Mouse (Mus musculus) bone marrow, adult 2 months (tissue): ENCODE results near the gene Ccdc153. TPM values are rescaled to one million over a fixed set of nuclear protein-coding genes. Genes with fewer than 3 reads are reported as not detected.

ENCODE experiments used
- H3K27ac ChIP-seq: fragments of 200-500 bp; 2 replicates; pipeline ENCODE4 v1.5.1; 2012; ENCODE audit warnings: low read depth, mild to moderate bottlenecking, control low read depth, inconsistent platforms, low read length; ENCODE audit not compliant: control insufficient read depth, poor library complexity, insufficient read depth
- H3K4me1 ChIP-seq: fragments of 200-500 bp; 2 replicates; pipeline ENCODE4 v1.6.1; 2011; ENCODE audit warnings: low read length; ENCODE audit not compliant: control insufficient read depth, insufficient read depth
- H3K4me3 ChIP-seq: fragments of 200-500 bp; replicated peaks from 2 replicates; pipeline ENCODE3; 2011; ENCODE audit warnings: mild to moderate bottlenecking, low read depth, low read length, control low read depth; ENCODE audit not compliant: control insufficient read depth
- CTCF ChIP-seq: fragments of 200-500 bp; IDR thresholded peaks from 2 replicates; pipeline ENCODE4 v1.5.1; 2011; ENCODE audit warnings: low read length, control low read depth; ENCODE audit not compliant: control insufficient read depth, insufficient read depth
- POLR2A ChIP-seq: fragments of 200-500 bp; IDR thresholded peaks from 2 replicates; pipeline ENCODE4 v1.6.1; 2011; ENCODE audit warnings: low read depth, mild to moderate bottlenecking, control low read depth, low read length, borderline replicate concordance; ENCODE audit not compliant: control insufficient read depth
- WGBS: fragments of 180-500 bp; shearing (Covaris S2); methylation state at CpG from one replicate; pipeline ENCODE4 v1.1.7; 2018; 5-methylcytosine and 5-hydroxymethylcytosine counted together
- polyA plus RNA-seq: library from polyadenylated mRNA; stranded (reverse); fragments of >200 nt; gene quantifications from 2 replicates; pipeline ENCODE4 v1.2.4, GENCODE M21; 2011; ENCODE audit warnings: low replicate concordance; ENCODE audit not compliant: missing spikeins, insufficient read depth, insufficient read length

The Ccdc153 gene
- 1.4 TPM in 1 of 2 replicates, not detected in the other for polyA plus RNA-seq

GRCm38 (mm10) chr9:44240399-44240798 is at the start of gene Ccdc153:
Ccdc153 (plus strand) TSS chr9:44240676.
- 57% methylated on average over 2 of the region's 2 CpGs for WGBS
- TF ChIP-seq CTCF (no peak), POLR2A (no peak)
- no peak within 1 kb of the TSS for H3K4me3 ChIP-seq
- no peak within 1 kb of the TSS for H3K27ac ChIP-seq
- H3K4me1 ChIP-seq = no peaks in the 10 kb centered on the region; the same call in 1 of the 2 replicates

- WGBS = 35% methylated on average over 3 of the region's 3 CpGs
- Histone ChIP-seq H3K4me1 (peaks cover 4% of the 10 kb centered on the region), H3K4me3 (no peak overlapping the region), H3K27ac (peak overlapping the region; percentile 74; the same call in 1 of the 2 replicates)
- TF ChIP-seq POLR2A (no peak), CTCF (no peak)
Observed at GRCm38 (mm10) chr9:44191166-44191565, 49.3 kb upstream of the Ccdc153 start.

- H3K4me1 ChIP-seq = peaks cover 6% of the 10 kb centered on the region
- 68% methylated on average over 3 of the region's 3 CpGs for WGBS
- H3K4me3 ChIP-seq = no peak overlapping the region
- H3K27ac ChIP-seq = no peak overlapping the region
- no peak for TF ChIP-seq POLR2A
- no peak for TF ChIP-seq CTCF
Observed at GRCm38 (mm10) chr9:44192312-44192711, 48.2 kb upstream of the Ccdc153 start.

- Histone ChIP-seq H3K4me3 (no peak overlapping the region), H3K27ac (no peak overlapping the region), H3K4me1 (peaks cover 6% of the 10 kb centered on the region)
- WGBS = 83% methylated on average over 5 of the region's 5 CpGs
- TF ChIP-seq POLR2A = no peak
- no peak for TF ChIP-seq CTCF
Observed at GRCm38 (mm10) chr9:44192794-44193193, 47.7 kb upstream of the Ccdc153 start.

- TF ChIP-seq CTCF (no peak), POLR2A (no peak)
- no peak overlapping the region for H3K27ac ChIP-seq
- H3K4me3 ChIP-seq = no peak overlapping the region
- 10% methylated on average over 1 of the region's 1 CpGs for WGBS
- H3K4me1 ChIP-seq = peaks cover 6% of the 10 kb centered on the region
Observed at GRCm38 (mm10) chr9:44194000-44194399, 46.5 kb upstream of the Ccdc153 start.

GRCm38 (mm10) chr9:44196354-44196753 is 44.1 kb upstream of the Ccdc153 start:
- Histone ChIP-seq H3K4me3 (no peak overlapping the region), H3K4me1 (peaks cover 6% of the 10 kb centered on the region), H3K27ac (peak overlapping the region; percentile 63; the same call in 1 of the 2 replicates)
- WGBS = 59% methylated on average over 4 of the region's 4 CpGs
- TF ChIP-seq POLR2A (no peak), CTCF (no peak)

GRCm38 (mm10) chr9:44199166-44199565 is 41.3 kb upstream of the Ccdc153 start:
- TF ChIP-seq POLR2A = no peak
- no peak for TF ChIP-seq CTCF
- 82% methylated on average over 3 of the region's 3 CpGs for WGBS
- Histone ChIP-seq H3K27ac (no peak overlapping the region), H3K4me1 (peaks cover 2% of the 10 kb centered on the region; the same call in 1 of the 2 replicates), H3K4me3 (no peak overlapping the region)

GRCm38 (mm10) chr9:44199580-44199979 is 40.9 kb upstream of the Ccdc153 start:
- TF ChIP-seq POLR2A (no peak), CTCF (no peak)
- Histone ChIP-seq H3K4me1 (peaks cover 2% of the 10 kb centered on the region; the same call in 1 of the 2 replicates), H3K27ac (no peak overlapping the region)

GRCm38 (mm10) chr9:44200458-44200857 is 40.0 kb upstream of the Ccdc153 start:
- H3K4me1 ChIP-seq = peaks cover 2% of the 10 kb centered on the region; the same call in 1 of the 2 replicates
- WGBS = 71% methylated on average over 3 of the region's 3 CpGs

More at GRCm38 (mm10) chr9:44199580-44199979, 40.9 kb upstream of the Ccdc153 start:
- H3K4me3 ChIP-seq = no peak overlapping the region

More at GRCm38 (mm10) chr9:44200458-44200857, 40.0 kb upstream of the Ccdc153 start:
- TF ChIP-seq CTCF (no peak), POLR2A (no peak)
- Histone ChIP-seq H3K27ac (no peak overlapping the region), H3K4me3 (no peak overlapping the region)
